Mouse (Mus musculus) spleen, adult 18-20 months (tissue): ENCODE measurements around the gene Tln2.
"Not testable (repeated sequence)": the region's sequence is repeated elsewhere in the genome, so short reads cannot be mapped to it uniquely, and the experiment has no call there.

Experiments used
- DNase-seq, 2 experiments: peaks; one replicate each; pipeline ENCODE4 v3.0.0; 2022; ENCODE audit warnings: mixed read lengths in 2 of 2

Tln2 gene

GRCm38 (mm10) chr9:67348983-67349382 is 210.5 kb downstream of the Tln2 start:
- DNase-seq = no peak

- no peak for DNase-seq
These were observed 212.3 kb downstream of the Tln2 start for GRCm38 (mm10) chr9:67347184-67347583.

GRCm38 (mm10) chr9:67331281-67331680 is 228.2 kb downstream of the Tln2 start:
- no peak for DNase-seq

- no peak for DNase-seq
These were observed 231.1 kb downstream of the Tln2 start for GRCm38 (mm10) chr9:67328451-67328850.

- no peak for DNase-seq
These were observed 237.6 kb downstream of the Tln2 start for GRCm38 (mm10) chr9:67321886-67322285.

GRCm38 (mm10) chr9:67315356-67315755 is 244.1 kb downstream of the Tln2 start:
- peak in 1 of 2 experiments; percentile 14 for DNase-seq

GRCm38 (mm10) chr9:67304992-67305391 is 254.5 kb downstream of the Tln2 start:
- DNase-seq = no peak

- no peak for DNase-seq
These were observed 255.5 kb downstream of the Tln2 start for GRCm38 (mm10) chr9:67303986-67304385.

GRCm38 (mm10) chr9:67303038-67303437 is 256.5 kb downstream of the Tln2 start:
- DNase-seq = no peak

- DNase-seq = no peak
These were observed 257.0 kb downstream of the Tln2 start for GRCm38 (mm10) chr9:67302386-67302989.

GRCm38 (mm10) chr9:67301571-67301970 is 257.9 kb downstream of the Tln2 start:
- no peak for DNase-seq

- DNase-seq = no peak
These were observed 258.7 kb downstream of the Tln2 start for GRCm38 (mm10) chr9:67300769-67301168.

- no peak for DNase-seq
These were observed 259.2 kb downstream of the Tln2 start for GRCm38 (mm10) chr9:67300346-67300745.

- DNase-seq = no peak
These were observed 260.3 kb downstream of the Tln2 start for GRCm38 (mm10) chr9:67299164-67299563.

- DNase-seq = no peak
These were observed 262.1 kb downstream of the Tln2 start for GRCm38 (mm10) chr9:67297236-67297889.

- DNase-seq = no peak
These were observed 272.0 kb downstream of the Tln2 start for GRCm38 (mm10) chr9:67287457-67287856.

GRCm38 (mm10) chr9:67286801-67287200 is 272.7 kb downstream of the Tln2 start:
- no peak for DNase-seq

- DNase-seq = no peak
These were observed 274.0 kb downstream of the Tln2 start for GRCm38 (mm10) chr9:67285544-67285943.

- no peak for DNase-seq
These were observed 277.7 kb downstream of the Tln2 start for GRCm38 (mm10) chr9:67281812-67282211.

- not testable (repeated sequence) for DNase-seq
These were observed 279.2 kb downstream of the Tln2 start for GRCm38 (mm10) chr9:67280311-67280710.

GRCm38 (mm10) chr9:67276446-67276845 is 283.1 kb downstream of the Tln2 start:
- no peak for DNase-seq

- DNase-seq = no peak
These were observed 285.2 kb downstream of the Tln2 start for GRCm38 (mm10) chr9:67274296-67274695.

GRCm38 (mm10) chr9:67273362-67273761 is 286.1 kb downstream of the Tln2 start:
- no peak for DNase-seq

- DNase-seq = no peak
These were observed 288.8 kb downstream of the Tln2 start for GRCm38 (mm10) chr9:67270734-67271133.
